Mouse (Mus musculus) cortical plate, adult 2 months (tissue): Measurements from ENCODE around the gene Srrm1. TPM values are rescaled to one million over a fixed set of nuclear protein-coding genes. Genes with fewer than 3 reads are reported as not detected.

Experiments used
- H3K27ac ChIP-seq: fragments of 200-500 bp; 2 replicates; pipeline ENCODE4 v1.5.1; 2012; ENCODE audit warnings: low read length, control low read depth, inconsistent platforms; ENCODE audit not compliant: insufficient read depth
- H3K4me1 ChIP-seq: fragments of 200-500 bp; 2 replicates; pipeline ENCODE4 v1.6.1; 2011; ENCODE audit warnings: low read length; ENCODE audit not compliant: control insufficient read depth, insufficient read depth
- H3K4me3 ChIP-seq: fragments of 200-500 bp; 2 replicates; pipeline ENCODE4 v1.5.1; 2011; ENCODE audit warnings: mild to moderate bottlenecking, low read length, control low read depth; ENCODE audit not compliant: insufficient read depth
- CTCF ChIP-seq: fragments of 200-500 bp; IDR thresholded peaks from 2 replicates; pipeline ENCODE4 v1.5.1; 2011; ENCODE audit warnings: mild to moderate bottlenecking, control low read depth, low read length; ENCODE audit not compliant: insufficient read depth; ENCODE audit errors: extremely low read depth
- POLR2A ChIP-seq: fragments of 200-500 bp; IDR thresholded peaks from 2 replicates; pipeline ENCODE4 v1.6.1; 2011; ENCODE audit warnings: mild to moderate bottlenecking, low read length, control low read depth; ENCODE audit not compliant: insufficient read depth; ENCODE audit errors: extremely low read depth
- polyA plus RNA-seq: library from polyadenylated mRNA; depleted of rRNA; stranded (reverse); fragments of >200 nt; gene quantifications from 2 replicates; pipeline ENCODE4 v1.2.3, GENCODE M21; 2012

Srrm1 gene
- polyA plus RNA-seq, 1 experiment = 115 TPM

DNA sequence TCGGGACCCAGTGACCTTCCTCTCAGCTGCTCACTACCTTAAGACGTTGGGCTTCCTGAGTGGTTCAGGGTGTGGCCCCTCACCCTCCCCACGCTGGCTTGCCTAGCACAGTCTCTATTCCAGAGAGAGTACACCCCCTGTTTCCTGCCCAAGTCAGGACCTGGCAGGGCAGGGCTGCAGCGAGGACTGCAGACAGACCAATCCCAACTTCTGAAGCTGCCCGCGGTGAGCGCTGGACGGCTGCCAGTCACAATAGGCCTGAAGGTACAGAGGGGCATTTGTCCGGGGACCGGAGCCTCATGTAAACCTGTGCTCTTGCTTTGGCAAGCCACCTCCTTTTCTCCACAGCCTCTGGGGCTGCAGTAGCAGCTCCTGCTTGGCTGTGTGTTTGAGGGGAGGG is 32.5 kb upstream of the Srrm1 start:
- TF ChIP-seq CTCF (no peak), POLR2A (no peak)
- Histone ChIP-seq H3K4me3 (no peak overlapping the region), H3K4me1 (no peaks in the 10 kb centered on the region), H3K27ac (no peak overlapping the region)

DNA sequence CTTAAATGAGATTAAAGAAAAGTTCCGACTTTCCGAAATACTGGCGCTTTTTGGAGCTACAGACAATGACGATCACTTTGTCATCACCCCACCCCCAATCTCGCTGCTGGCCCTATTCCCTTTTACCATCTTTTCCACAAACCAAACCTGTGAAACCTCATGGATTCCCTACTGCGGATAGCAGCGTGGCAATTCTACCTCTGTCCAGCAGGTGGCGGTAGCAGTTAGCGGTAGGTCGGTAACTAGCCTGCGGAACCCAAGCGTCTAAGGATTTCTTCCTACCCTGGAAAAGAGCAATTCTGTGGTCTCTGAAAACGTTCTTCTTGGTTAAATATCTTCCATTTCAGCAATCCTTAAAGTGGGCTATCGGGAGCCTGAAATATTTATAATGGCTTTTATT is 29.2 kb upstream of the Srrm1 start:
- TF ChIP-seq POLR2A = no peak
- peak; percentile 98 for TF ChIP-seq CTCF
- no peak overlapping the region for H3K27ac ChIP-seq

DNA sequence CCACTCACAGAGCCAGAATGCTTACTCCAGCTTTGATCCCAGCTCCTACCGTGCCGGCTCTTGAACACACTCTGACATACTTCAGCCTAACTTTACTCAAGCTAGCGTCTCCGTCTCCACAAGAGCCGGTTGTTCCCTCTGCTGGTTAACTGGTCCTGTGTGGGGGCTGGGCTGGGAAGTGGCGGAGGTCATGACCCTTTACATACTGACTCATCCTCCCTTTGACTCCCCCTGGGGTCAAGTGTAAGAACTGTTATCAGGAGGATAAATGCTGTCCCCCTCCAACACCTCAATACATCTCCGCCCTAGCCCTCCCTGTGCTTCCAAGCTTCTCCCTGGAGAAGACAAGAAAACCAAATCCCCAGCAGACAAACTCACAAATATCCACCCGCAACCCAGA is 28.2 kb upstream of the Srrm1 start:
- H3K27ac ChIP-seq = no peak overlapping the region
- TF ChIP-seq POLR2A (no peak), CTCF (no peak)
- H3K4me1 ChIP-seq = no peaks in the 10 kb centered on the region
- H3K4me3 ChIP-seq = no peak overlapping the region

More for the DNA sequence above, 29.2 kb upstream of the Srrm1 start:
- no peak overlapping the region for H3K4me3 ChIP-seq
- H3K4me1 ChIP-seq = no peaks in the 10 kb centered on the region

DNA sequence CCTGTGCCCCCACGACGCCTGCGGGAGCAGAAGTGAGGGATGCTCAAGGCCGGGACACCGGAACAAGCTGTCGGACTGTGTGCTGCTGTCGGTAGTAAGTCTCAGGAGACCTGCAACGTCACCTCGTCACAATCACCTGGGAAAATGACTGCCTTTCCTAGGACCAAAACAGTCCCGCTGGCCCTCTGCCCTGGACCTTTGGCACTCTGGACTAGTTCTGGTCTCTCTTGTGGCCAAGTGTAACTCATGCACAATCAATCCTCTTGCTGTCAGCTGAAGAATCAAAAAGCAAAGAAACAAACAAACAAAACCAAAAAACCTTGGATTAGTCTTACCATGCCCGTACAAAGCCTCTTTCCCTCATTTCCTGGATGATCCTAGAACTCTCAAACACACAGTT is 24.1 kb upstream of the Srrm1 start:
- TF ChIP-seq CTCF = no peak
- TF ChIP-seq POLR2A = no peak

DNA sequence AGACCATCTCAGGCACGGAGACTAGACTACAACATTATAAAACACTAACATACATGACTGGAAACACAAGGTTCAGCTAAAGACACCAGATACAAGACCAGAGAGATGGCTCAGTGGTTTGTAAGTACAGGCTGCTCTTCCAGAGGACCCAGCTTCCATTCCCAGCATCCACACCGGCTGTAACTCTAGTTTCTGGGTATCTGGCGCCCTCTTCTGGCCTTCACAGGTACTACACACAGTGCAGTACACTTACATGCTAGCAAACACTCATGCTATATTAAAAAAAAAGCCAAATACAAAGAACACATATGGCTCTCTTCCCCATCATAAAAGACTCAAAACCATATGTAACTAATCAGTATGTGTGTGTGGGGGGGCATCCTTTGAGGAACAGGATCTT is 22.3 kb upstream of the Srrm1 start:
- no peak for TF ChIP-seq POLR2A
- TF ChIP-seq CTCF = 0 out of 2 replicates have a peak, but pooled peaks have one; percentile 5

More for the DNA sequence above, 24.1 kb upstream of the Srrm1 start:
- Histone ChIP-seq H3K4me3 (no peak overlapping the region), H3K27ac (no peak overlapping the region), H3K4me1 (no peaks in the 10 kb centered on the region)

DNA sequence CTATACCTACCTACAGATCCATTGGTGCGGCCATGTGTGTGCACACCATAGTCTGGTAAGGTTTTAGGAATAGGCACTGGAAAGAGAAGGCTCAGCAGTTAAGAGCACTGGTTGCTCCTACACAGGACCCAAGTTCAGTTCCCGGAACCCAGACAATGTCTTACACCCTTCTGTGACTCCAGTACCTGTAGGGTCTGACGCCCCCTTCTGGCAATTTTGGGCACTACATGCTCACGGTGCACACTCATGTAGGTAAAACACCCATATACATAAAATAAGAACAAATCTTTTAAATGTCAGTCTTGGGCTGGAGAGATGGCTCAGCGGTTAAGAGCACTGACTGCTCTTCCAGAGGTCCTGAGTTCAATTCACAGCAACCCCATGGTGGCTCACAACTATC is 20.2 kb upstream of the Srrm1 start:
- TF ChIP-seq CTCF (0 out of 2 replicates have a peak, but pooled peaks have one; percentile 4), POLR2A (no peak)
- Histone ChIP-seq H3K4me3 (no peak overlapping the region), H3K4me1 (no peaks in the 10 kb centered on the region), H3K27ac (no peak overlapping the region)

More for the DNA sequence above, 22.3 kb upstream of the Srrm1 start:
- Histone ChIP-seq H3K4me1 (no peaks in the 10 kb centered on the region), H3K4me3 (no peak overlapping the region), H3K27ac (no peak overlapping the region)

DNA sequence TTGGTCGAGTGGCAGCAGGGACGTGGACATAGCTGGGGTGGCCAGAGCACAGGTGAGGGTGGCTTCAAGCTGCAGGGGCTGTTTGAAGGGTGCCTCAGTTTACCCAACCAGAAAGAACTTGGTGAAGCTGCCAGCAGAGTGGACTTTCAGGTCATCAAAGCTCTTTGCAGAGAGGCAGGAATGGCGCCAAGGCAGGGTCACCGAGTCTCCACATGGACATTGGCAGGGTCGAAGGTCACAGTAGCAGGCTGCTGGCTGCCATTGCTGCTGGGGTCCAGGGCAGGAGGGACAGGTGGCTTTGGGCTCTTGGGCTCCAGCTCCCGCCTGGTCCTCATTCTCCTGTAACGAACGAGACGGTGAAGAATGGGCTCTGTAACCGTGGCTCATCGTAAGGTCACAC is 17.3 kb upstream of the Srrm1 start:
- TF ChIP-seq POLR2A = no peak
- TF ChIP-seq CTCF = no peak
- Histone ChIP-seq H3K4me3 (no peak overlapping the region), H3K27ac (no peak overlapping the region), H3K4me1 (no peaks in the 10 kb centered on the region)

DNA sequence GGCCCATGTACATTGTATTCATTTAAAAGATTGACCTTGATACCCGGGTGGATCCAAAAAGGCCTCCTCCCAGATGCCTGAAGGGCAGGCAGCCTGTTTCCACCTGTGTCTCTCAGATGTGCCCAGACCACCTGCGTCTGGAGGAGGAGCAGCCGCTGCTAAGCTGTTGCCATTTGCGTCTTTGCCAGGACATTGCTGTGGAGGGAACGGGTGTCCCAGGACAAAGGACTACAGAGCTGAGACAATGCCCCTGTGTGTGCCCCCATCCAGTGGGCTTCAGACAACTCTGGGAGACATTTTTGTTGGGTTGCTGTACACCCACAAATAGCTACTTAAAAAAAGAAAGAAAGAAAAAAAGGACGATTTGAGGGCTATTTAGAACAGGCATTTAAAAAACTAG is 9.7 kb upstream of the Srrm1 start:
- no peak overlapping the region for H3K4me3 ChIP-seq
- no peaks in the 10 kb centered on the region for H3K4me1 ChIP-seq
- no peak for TF ChIP-seq POLR2A
- no peak for TF ChIP-seq CTCF
- 0 out of 2 replicates have a peak overlapping the region, but pooled peaks have one; percentile 49 for H3K27ac ChIP-seq

DNA sequence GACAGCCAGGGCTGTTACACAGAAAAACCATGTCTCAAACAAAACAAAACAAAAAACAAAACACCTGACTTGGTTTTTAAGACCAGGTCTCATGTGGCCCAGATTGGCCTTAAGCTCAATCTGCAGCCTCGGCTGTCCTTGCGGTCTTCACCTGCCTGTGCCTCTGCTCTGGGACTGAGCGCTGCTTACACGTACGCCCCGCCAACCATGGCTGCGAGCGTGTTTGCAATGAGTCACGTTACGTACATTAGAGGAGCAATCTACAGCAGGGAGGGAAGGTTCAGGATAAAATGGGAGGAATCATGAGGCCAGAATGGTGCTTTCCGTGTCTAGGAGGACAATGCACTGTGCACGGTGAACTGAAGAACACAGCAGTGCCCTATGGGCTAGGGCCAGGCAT is 8.6 kb upstream of the Srrm1 start:
- Histone ChIP-seq H3K27ac (no peak overlapping the region), H3K4me3 (no peak overlapping the region), H3K4me1 (no peaks in the 10 kb centered on the region)
- no peak for TF ChIP-seq POLR2A
- TF ChIP-seq CTCF = no peak

DNA sequence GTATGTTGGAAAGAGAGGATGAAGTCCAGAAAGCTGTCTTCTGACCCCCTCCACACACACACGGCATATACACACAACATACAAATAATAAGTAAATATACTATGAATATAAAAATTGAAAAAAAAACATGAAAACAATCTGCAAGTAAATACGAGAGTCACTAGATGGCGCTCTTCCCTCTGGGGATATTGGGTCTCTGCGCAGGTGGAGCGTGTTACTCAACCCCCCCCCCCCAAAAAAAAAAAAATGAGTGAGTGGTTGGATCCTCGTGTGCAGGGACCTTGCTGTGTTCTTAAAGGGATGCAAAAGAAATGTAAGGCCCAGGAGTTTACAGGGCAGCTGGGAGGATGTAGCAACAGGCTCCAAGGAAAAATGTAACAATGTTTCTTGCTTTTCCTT is 5.6 kb upstream of the Srrm1 start:
- TF ChIP-seq CTCF (peak; percentile 61), POLR2A (no peak)
- no peak overlapping the region for H3K4me3 ChIP-seq
- no peak overlapping the region for H3K27ac ChIP-seq
- H3K4me1 ChIP-seq = no peaks in the 10 kb centered on the region
